Mouse (Mus musculus) olfactory bulb, adult 2 months (tissue): ENCODE measurements around the gene Tymp. TPM values are rescaled to one million over a fixed set of nuclear protein-coding genes. Genes with fewer than 3 reads are reported as not detected.

Experiments
- H3K27ac ChIP-seq: fragments of 200-500 bp; 2 replicates; pipeline ENCODE4 v1.5.1; 2012; ENCODE audit warnings: low read depth, low read length; ENCODE audit not compliant: insufficient read depth
- H3K4me1 ChIP-seq: fragments of 200-500 bp; 2 replicates; pipeline ENCODE4 v1.6.1; 2012; ENCODE audit warnings: low read length; ENCODE audit not compliant: control insufficient read depth, insufficient read depth
- H3K4me3 ChIP-seq: fragments of 200-500 bp; 2 replicates; pipeline ENCODE4 v1.5.1; 2012; ENCODE audit warnings: mild to moderate bottlenecking, low read depth, low read length, moderate library complexity; ENCODE audit not compliant: insufficient read depth
- CTCF ChIP-seq: fragments of 200-500 bp; IDR thresholded peaks from 2 replicates; pipeline ENCODE4 v1.5.1; 2012; ENCODE audit warnings: low read depth, mild to moderate bottlenecking, low read length, moderate library complexity; ENCODE audit not compliant: insufficient read depth
- POLR2A ChIP-seq: fragments of 200-500 bp; IDR thresholded peaks from 2 replicates; pipeline ENCODE4 v1.6.1; 2012; ENCODE audit warnings: mild to moderate bottlenecking, low read depth, low read length, moderate library complexity; ENCODE audit not compliant: insufficient read depth
- WGBS: fragments of 180-500 bp; shearing (Covaris S2); methylation state at CpG from one replicate; pipeline ENCODE4 v1.1.7; 2018; 5-methylcytosine and 5-hydroxymethylcytosine counted together
- polyA plus RNA-seq: library from polyadenylated mRNA; stranded (reverse); fragments of >200 nt; gene quantifications from 2 replicates; pipeline ENCODE4 v1.2.4, GENCODE M21; 2012; ENCODE audit warnings: low replicate concordance; ENCODE audit not compliant: missing spikeins, insufficient read depth, insufficient read length

The Tymp gene
- polyA plus RNA-seq, 1 experiment = not detected

DNA sequence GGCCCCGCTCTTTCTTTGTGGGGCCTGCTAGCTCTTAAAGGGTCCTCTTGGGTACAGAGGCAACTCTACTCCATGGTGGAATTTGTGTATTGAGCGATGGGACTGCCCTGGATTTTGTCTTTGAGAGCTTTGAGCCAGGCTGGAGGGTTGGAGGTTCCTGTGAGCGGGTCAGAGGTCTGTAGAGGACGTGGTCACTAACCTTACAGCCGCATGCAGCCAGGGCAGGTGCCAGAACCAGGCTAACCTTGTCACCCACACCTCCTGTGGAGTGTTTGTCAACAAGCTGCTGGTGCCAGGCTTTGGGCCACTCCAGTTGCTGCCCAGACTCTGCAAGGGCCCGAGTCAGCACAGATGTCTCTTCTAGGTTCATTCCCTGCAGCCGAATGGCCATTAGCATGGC lies 799 bp downstream of the Tymp start:
- TF ChIP-seq CTCF (no peak), POLR2A (no peak)
- H3K27ac ChIP-seq = no peak overlapping the region
- H3K4me1 ChIP-seq = peaks cover 34% of the 10 kb centered on the region
- no peak overlapping the region for H3K4me3 ChIP-seq
- 85% methylated on average over 7 of the region's 7 CpGs for WGBS

DNA sequence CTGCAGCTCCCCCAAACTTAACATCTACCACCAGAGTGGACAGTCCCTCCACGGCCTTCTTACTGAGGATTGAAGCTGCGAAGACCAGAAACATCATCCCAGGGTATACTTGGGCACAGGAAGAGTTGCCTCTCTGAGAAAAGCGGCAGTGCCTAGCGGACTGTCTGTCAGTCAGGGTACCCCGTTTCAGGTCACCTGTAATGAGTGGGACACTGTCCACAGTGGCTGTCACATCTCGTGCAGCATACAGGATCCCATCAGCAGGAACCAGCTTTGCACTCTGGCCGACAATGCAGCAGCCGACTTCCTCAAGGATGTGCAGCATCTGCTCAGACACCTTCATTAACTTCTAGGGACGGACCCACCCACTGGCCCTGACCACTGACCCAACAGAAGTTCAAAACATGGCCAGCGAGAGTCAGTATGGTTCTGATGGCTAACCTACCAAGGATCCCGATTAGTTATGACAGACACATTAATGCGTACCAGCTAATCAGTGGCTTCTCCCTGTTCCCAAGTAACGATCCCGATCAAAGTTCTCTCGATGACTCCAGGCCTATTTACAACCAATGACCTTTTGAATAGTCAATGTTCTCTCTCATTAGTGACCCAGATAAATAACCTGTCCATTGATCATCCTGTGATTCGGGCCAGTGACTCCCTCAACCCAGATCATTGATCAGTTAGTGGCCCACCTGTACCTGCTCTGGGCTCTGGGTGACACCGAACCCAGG lies 1.9 kb downstream of the Tymp start:
- Histone ChIP-seq H3K4me1 (peaks cover 34% of the 10 kb centered on the region), H3K27ac (no peak overlapping the region), H3K4me3 (no peak overlapping the region)
- TF ChIP-seq POLR2A (no peak), CTCF (no peak)
- WGBS = 94% methylated on average over 17 of the region's 17 CpGs

DNA sequence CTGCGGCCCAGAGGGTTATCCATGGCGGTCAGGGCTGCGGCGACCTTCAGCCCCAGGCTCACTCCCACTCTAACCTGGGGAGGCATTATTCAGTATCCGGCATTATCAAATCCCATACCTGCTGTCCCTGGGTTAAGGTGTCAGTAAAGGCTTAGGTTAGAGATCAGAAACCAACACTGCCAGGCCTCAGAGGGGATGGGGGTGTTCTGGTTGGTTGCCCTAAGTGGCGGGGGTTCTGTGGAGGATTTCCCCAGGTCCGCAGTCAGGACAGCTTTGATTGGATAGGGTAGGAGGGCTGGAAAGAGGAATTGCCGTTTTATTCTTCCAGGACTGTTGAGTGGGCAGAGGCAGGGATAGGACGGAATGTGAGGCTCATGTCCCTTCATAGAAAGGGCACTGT lies 2.5 kb downstream of the Tymp start:
- peak overlapping the region; percentile 6; the same call in 1 of the 2 replicates for H3K27ac ChIP-seq
- H3K4me1 ChIP-seq = peaks cover 34% of the 10 kb centered on the region
- WGBS = 48% methylated on average over 9 of the region's 9 CpGs
- H3K4me3 ChIP-seq = peak overlapping the region; percentile 83
- no peak for TF ChIP-seq POLR2A
- no peak for TF ChIP-seq CTCF

DNA sequence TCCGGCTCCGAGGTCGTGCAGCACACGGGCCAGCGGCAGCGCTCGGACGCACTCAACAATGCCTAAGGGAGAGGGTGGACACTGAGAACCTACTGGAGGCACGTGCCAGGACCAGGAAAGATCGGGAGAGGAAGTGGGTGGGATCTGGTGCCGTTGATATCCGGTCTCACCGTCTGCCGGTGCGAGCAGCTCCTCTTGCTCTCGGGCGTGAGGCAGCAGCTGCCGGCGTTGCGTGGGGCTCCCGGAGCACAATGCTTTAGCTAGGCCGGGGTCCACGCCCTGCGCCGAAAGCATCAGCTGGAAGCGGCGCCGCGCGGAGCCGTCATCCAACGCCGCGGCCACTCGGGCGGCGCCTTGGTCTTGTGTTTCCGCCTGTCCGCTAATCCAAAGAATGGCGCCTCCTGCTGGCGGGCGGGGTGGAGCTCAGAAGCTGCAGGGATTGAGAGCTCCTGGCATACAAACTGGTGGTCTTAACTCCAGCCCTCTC lies 3.0 kb downstream of the Tymp start, which contains the start of gene Sco2:
Sco2 (minus strand) TSS at position 85 of the 487 bp plus-strand sequence.
- H3K4me3 ChIP-seq = peak within 1 kb of the TSS; percentile 83
- H3K27ac ChIP-seq = peak within 1 kb of the TSS; percentile 85
- peaks cover 29% of the 10 kb centered on the region for H3K4me1 ChIP-seq
- WGBS = 2% methylated on average over 42 of the region's 42 CpGs
- TF ChIP-seq CTCF = peak; percentile 96
- TF ChIP-seq POLR2A = 0 out of 2 replicates have a peak, but pooled peaks have one; percentile 45

DNA sequence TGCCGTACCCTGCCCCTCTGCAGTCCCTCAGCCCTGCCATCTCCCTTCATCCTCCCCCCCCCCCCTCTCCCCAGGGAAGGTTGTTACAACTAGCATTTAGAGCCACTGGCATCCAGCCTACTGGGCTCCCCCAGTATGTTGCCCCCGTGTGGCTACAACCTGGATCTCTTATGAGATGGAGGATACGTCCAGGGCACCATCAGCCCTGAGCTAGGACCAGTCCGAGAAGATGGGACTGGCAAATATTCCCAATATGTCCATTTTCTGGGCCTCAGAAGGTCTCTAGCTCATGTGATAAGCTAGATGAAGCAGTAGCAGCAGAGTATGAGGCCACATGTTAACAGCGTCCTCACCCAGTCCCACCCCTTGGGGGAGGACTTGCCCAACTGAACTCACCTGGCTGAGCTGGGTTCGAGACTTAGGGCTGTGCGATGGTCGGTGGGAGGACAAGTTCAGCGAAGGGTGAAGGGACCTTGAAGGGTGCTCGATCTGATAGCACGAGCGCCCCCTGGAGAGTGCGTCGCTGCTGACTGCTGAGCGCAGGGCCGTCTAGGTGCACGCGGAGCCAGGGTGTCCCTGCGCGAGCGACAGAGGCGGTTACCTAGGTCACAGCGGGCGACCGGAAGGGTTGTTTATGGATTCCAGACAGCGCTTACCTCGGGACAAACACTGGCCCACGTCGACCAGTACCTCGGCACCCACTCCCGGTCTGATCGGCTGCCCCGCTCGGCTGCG lies 3.6 kb downstream of the Tymp start:
- peak overlapping the region; percentile 85 for H3K27ac ChIP-seq
- H3K4me3 ChIP-seq = peak overlapping the region; percentile 83
- WGBS = 1% methylated on average over 35 of the region's 35 CpGs
- TF ChIP-seq CTCF = peak; percentile 56
- TF ChIP-seq POLR2A = no peak; the same call in 1 of the 2 replicates
- H3K4me1 ChIP-seq = peaks cover 23% of the 10 kb centered on the region

DNA sequence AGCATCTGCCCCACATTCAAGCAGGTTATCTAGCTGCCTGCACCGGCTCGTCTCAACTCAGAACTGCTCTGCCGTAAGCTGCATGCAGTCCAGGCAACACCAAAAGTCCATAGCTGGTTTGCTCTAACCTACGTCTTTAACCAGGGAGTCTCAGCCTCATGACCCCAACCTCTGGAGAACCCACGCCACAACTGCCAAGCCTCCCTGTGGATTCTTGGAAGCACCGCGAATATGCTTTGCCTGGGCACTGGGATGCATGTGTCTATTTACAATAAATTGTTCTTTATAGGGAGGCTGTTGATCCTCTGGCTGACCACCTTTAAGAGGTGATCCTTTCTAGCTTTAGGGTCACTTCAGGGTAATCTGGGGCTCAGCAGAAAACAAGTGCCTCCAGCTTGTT lies 4.3 kb downstream of the Tymp start:
- no peak overlapping the region for H3K4me3 ChIP-seq
- H3K27ac ChIP-seq = no peak overlapping the region
- 81% methylated on average over 7 of the region's 7 CpGs for whole genome bisulfite sequencing
- TF ChIP-seq POLR2A = no peak
- no peak for TF ChIP-seq CTCF
- H3K4me1 ChIP-seq = peaks cover 23% of the 10 kb centered on the region

DNA sequence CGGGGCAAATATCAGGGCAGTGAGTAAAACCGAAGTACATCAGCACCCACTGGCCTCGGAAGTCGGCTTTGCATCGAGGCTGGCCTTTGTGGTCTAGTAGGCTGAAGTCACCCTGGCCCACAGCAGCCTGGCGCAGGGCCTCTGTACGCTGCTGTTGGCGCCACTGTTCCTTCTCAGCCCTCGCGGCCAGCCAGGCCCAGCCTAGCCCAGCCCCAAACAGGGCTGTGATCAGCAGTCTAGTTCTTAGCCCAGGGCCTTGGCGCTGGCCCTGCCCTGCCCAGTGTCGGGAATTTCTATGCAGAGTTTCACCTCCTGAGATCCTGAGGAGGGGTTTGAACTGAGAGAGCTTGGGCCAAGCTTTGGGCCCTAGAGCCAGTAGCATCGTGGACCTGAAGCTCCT lies 4.8 kb downstream of the Tymp start:
- WGBS = 83% methylated on average over 13 of the region's 13 CpGs
- TF ChIP-seq POLR2A (no peak), CTCF (no peak)
- H3K27ac ChIP-seq = no peak overlapping the region
- H3K4me3 ChIP-seq = no peak overlapping the region
- peaks cover 20% of the 10 kb centered on the region for H3K4me1 ChIP-seq

DNA sequence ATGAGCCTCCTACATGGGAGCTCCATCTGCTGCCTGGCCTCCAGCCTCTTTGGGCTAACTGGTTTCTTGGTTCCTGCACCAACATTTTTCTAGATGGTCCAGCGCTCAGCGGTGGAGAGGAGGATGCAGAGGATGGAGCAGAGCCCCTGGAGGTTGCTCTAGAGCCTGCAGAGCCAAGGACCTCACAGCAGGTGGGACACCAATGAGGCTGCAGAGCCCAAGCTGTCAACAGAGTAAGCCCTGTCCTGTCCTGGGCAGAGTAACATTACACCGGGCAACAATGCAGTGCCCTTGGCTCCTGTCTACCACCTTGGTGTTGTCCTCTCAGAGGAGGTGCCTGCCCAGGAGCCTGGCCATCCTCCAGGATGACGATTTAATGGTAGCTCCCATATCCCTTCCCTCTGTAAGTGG lies 11.7 kb downstream of the Tymp start:
- 95% methylated on average over 4 of the region's 4 CpGs for WGBS
- TF ChIP-seq POLR2A (no peak), CTCF (no peak)
- Histone ChIP-seq H3K4me3 (no peak overlapping the region), H3K27ac (no peak overlapping the region), H3K4me1 (no peaks in the 10 kb centered on the region)

DNA sequence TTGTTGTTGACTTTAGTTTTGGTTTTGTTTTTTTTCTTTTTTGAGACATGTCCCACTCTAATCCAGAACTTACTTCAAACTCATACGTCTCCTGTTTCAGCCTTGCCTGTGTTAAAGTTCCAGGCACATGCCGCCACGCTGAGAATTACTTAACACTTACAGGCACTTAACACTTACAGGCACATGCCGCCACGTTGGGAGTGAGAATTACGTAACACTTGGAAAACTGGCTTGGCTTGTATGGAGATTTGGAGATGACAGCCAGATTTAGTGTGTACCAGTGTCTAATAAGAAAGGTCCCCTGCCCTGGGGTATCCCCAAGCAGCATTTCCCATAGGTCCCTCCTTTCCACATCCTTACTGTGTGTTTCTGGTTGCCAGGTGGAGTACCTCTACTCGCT lies 13.8 kb downstream of the Tymp start:
- Histone ChIP-seq H3K4me3 (no peak overlapping the region), H3K27ac (no peak overlapping the region), H3K4me1 (no peaks in the 10 kb centered on the region)
- WGBS = 86% methylated on average over 7 of the region's 7 CpGs
- TF ChIP-seq POLR2A (no peak), CTCF (no peak)
